Mouse (Mus musculus) bone marrow macrophage, adult 2 months (primary cell): ENCODE data around the gene Gtpbp1. TPM values are rescaled to one million over a fixed set of nuclear protein-coding genes. Genes with fewer than 3 reads are reported as not detected.

Experiments
- H3K27ac ChIP-seq: 2 replicates; pipeline ENCODE4 v1.5.1; 2012; ENCODE audit warnings: low read depth, low read length; ENCODE audit not compliant: insufficient read depth
- H3K4me1 ChIP-seq: 2 replicates; pipeline ENCODE4 v1.6.1; 2012; ENCODE audit warnings: low read length; ENCODE audit not compliant: control insufficient read depth, insufficient read depth
- H3K4me3 ChIP-seq: 2 replicates; pipeline ENCODE4 v1.5.1; 2012; ENCODE audit warnings: mild to moderate bottlenecking, low read length, moderate library complexity; ENCODE audit not compliant: insufficient read depth
- CTCF ChIP-seq: IDR thresholded peaks from 2 replicates; pipeline ENCODE4 v1.5.1; 2012; ENCODE audit warnings: low read depth, mild to moderate bottlenecking, low read length, moderate library complexity
- POLR2A ChIP-seq: IDR thresholded peaks from 2 replicates; pipeline ENCODE4 v1.6.1; 2012; ENCODE audit warnings: mild to moderate bottlenecking, low read depth, low read length, borderline replicate concordance
- polyA plus RNA-seq: library from polyadenylated mRNA; stranded (reverse); fragments of >200 nt; gene quantifications from 2 replicates; pipeline ENCODE4 v1.2.4, GENCODE M21; 2012; ENCODE audit not compliant: missing spikeins, insufficient read depth, insufficient read length

The Gtpbp1 gene
- polyA plus RNA-seq, 1 experiment = 32.7 TPM

DNA sequence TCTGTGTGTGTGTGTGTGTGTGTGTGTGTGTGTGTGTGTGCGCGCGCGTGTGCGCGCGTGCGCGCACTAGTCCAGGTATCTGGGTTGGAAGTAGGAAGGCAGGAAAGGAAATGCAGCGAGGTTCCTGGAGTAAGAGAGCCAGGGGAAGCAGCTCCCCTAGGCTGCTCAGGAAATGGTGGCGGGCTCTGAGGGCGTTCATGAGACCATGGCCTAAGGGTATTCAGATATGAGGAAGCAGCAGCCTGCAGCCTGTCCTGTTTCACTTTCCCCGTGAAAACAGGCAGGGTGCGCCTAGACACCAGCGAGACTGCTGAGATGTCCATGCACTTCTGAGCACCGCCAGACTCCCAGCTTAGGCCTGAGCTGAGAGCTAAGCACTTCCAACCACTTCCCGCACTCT lies 61.1 kb downstream of the Gtpbp1 start:
- Histone ChIP-seq H3K27ac (no peak overlapping the region), H3K4me1 (peaks cover 9% of the 10 kb centered on the region)

DNA sequence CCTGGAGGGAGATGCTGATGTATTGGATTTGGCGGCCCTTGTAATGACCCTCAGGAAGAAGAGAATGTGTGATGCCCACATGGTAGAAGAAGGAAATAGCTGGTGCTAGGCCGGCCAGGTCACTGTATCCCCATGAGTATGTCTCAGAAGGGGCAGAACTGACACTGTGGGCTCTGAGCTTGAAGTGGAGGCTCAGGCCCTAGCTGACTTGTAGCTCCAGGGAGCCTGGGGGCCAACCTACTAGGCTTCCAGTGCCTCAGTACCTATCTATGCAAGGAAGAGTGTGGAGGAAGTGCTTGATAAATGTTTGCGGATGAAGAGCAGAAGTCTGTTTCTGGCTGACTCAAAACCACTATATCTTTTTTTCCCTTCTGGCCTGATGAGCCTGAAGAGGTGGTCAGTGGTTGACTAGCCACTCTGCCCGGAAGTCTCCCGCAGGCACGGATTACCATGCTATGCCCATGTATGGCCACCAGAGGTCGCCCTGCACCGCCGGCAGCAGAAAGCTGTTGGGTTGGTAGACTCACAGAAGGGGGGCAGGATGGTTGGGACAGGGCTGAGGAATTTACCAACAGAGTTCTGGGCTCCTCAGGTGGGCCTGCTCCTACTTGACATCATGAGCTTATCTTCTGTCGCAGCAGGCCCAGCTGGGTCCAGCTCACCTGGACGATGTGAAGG lies 62.2 kb downstream of the Gtpbp1 start:
- Histone ChIP-seq H3K4me3 (no peak overlapping the region), H3K4me1 (peaks cover 14% of the 10 kb centered on the region), H3K27ac (no peak overlapping the region)
- peak; percentile 97 for TF ChIP-seq CTCF
- no peak for TF ChIP-seq POLR2A

More for the DNA sequence above, 61.1 kb downstream of the Gtpbp1 start:
- no peak for TF ChIP-seq CTCF
- no peak for TF ChIP-seq POLR2A
- no peak overlapping the region for H3K4me3 ChIP-seq

GRCm38 (mm10) chr15:79753420-79753752 lies 62.7 kb downstream of the Gtpbp1 start:
- Histone ChIP-seq H3K4me1 (peaks cover 14% of the 10 kb centered on the region), H3K27ac (no peak overlapping the region), H3K4me3 (no peak overlapping the region)
- TF ChIP-seq CTCF (no peak), POLR2A (no peak)

- no peak overlapping the region for H3K4me3 ChIP-seq
- TF ChIP-seq CTCF = no peak
- TF ChIP-seq POLR2A = no peak
- H3K4me1 ChIP-seq = peaks cover 14% of the 10 kb centered on the region
- no peak overlapping the region for H3K27ac ChIP-seq
These were observed 63.2 kb downstream of the Gtpbp1 start for GRCm38 (mm10) chr15:79753873-79754272.

DNA sequence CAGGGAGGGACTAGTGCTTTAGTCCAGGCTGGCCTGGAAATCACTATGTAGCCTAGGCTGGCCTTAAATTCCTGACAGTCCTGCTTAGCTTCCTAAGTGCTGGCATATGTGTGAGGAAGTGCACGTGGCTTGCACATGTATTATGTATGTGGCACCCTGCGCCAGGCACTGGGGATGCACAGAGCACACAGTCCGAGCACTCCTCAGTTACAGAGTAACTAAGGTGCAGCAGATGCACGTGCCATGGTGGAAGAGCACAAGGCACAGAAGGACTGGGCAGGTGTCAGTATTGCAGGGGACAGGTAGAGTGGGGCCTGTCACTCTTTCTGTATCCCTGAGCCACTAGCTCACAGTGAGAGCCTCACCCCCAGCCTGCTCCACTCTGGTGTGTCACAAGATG lies 64.5 kb downstream of the Gtpbp1 start:
- H3K4me1 ChIP-seq = peaks cover 14% of the 10 kb centered on the region
- H3K4me3 ChIP-seq = no peak overlapping the region
- no peak for TF ChIP-seq CTCF
- no peak for TF ChIP-seq POLR2A
- no peak overlapping the region for H3K27ac ChIP-seq

GRCm38 (mm10) chr15:79755977-79756625 lies 65.5 kb downstream of the Gtpbp1 start:
- TF ChIP-seq POLR2A = no peak
- no peak for TF ChIP-seq CTCF

GRCm38 (mm10) chr15:79757118-79757517 lies 66.5 kb downstream of the Gtpbp1 start:
- Histone ChIP-seq H3K4me3 (no peak overlapping the region), H3K27ac (no peak overlapping the region), H3K4me1 (peaks cover 23% of the 10 kb centered on the region)
- TF ChIP-seq POLR2A (no peak), CTCF (no peak)

More at GRCm38 (mm10) chr15:79755977-79756625, 65.5 kb downstream of the Gtpbp1 start:
- H3K4me3 ChIP-seq = no peak overlapping the region
- H3K4me1 ChIP-seq = peaks cover 22% of the 10 kb centered on the region
- no peak overlapping the region for H3K27ac ChIP-seq

GRCm38 (mm10) chr15:79760956-79761355 lies 70.3 kb downstream of the Gtpbp1 start:
- Histone ChIP-seq H3K4me3 (no peak overlapping the region), H3K27ac (no peak overlapping the region), H3K4me1 (peaks cover 49% of the 10 kb centered on the region)
- no peak for TF ChIP-seq CTCF
- no peak for TF ChIP-seq POLR2A

- Histone ChIP-seq H3K4me3 (no peak overlapping the region), H3K27ac (no peak overlapping the region), H3K4me1 (peaks cover 42% of the 10 kb centered on the region)
- TF ChIP-seq CTCF = no peak
- no peak for TF ChIP-seq POLR2A
These were observed 72.4 kb downstream of the Gtpbp1 start for GRCm38 (mm10) chr15:79763001-79763400.

- peaks cover 47% of the 10 kb centered on the region for H3K4me1 ChIP-seq
- TF ChIP-seq CTCF (no peak), POLR2A (no peak)
- no peak overlapping the region for H3K4me3 ChIP-seq
- peak overlapping the region; percentile 29; the same call in 1 of the 2 replicates for H3K27ac ChIP-seq
These were observed 73.1 kb downstream of the Gtpbp1 start for GRCm38 (mm10) chr15:79763601-79764246.
